Mouse (Mus musculus): ENCODE data around the gene Rbp1.

The Rbp1 gene

DNA sequence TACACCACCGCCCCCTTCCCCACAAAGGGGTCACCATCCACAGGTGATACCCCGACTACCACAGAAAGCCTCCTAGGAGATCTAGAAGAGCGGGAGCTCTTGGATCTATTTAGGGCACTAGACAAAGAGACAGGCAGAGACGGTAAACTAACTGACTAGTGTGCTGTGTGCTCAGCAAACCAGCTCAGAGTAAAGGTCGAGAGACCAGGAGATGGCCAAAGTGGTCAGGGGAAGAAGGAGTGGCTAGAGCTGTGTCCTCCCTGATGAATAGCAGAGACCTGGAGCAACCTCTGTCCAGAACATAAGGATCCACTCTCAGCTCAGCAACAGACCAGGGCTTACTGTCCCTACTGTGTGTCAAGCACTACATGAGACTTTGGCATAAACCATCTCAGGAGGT lies at the start of gene Rbp1:
TSS of gene Rbp1 (plus strand) at position 306 of the 400 bp plus-strand sequence.
- DNase-seq: no peak

DNA sequence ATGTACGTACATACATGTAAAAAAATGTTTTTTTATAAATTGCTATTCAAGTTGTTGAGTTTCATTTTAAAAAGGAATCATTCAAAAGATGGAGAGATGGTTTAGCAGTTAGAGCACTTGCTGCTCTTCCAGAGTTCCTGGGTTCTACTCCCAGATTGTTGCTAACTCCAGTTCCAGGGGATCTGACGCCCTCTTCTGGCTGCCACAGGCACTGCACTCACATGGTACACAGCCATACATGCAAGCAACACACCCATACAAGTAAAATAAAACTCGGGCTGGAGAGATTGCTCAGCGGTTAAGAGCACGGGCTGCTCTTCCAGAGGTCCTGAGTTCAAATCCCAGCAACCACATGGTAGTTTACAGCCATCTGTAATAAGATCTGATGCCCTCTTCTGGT lies 49.4 kb upstream of the Rbp1 start:
- no peak for DNase-seq

- DNase-seq: no peak
Measured at GRCm38 (mm10) chr9:98374897-98375296, 47.9 kb upstream of the Rbp1 start.

GRCm38 (mm10) chr9:98375329-98376170 lies 47.2 kb upstream of the Rbp1 start:
- DNase-seq: no peak

DNA sequence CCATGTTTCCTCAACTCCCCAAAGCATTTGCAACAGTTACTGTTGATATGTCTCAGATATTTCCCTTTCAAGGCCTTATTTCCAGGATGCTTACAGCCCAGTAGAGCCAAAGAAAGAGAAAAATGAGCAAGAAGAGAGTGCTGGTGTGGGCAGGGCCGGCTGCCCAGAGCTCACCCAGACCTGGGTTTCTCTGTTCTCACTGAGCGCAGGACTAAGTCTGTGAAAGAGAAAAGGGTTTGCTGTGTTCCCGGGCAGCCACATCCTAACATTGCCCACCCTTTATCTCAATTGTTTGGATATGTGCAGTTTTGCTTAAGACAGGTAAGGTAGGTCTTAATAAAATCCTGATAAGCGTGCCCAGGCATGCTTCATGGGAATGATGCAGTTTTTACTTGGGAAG lies 43.0 kb upstream of the Rbp1 start:
- DNase-seq: no peak

GRCm38 (mm10) chr9:98380593-98380992 lies 42.2 kb upstream of the Rbp1 start:
- no peak for DNase-seq

- no peak for DNase-seq
Measured at GRCm38 (mm10) chr9:98387741-98388632, 34.8 kb upstream of the Rbp1 start.

DNA sequence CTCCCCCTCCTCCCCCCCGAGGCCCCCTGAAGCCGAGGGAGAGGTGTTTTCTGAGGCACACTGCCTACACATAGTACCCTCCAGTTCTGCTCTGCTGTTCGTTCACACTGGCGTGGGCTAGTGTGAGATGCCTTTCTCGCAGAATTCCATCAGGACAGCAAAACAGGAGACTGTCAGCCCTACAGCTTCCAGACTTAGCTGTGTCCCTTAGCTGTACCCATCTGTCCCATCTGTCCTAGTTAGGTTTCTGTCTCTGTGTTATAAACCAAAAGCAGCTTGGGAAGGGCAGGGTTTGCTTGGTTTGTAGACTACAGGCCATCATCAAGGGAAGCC lies 34.2 kb upstream of the Rbp1 start:
- DNase-seq: peak; percentile 58

- DNase-seq: no peak
Measured at GRCm38 (mm10) chr9:98393496-98393895, 29.3 kb upstream of the Rbp1 start.

- DNase-seq: no peak
Measured at GRCm38 (mm10) chr9:98397211-98397610, 25.6 kb upstream of the Rbp1 start.

DNA sequence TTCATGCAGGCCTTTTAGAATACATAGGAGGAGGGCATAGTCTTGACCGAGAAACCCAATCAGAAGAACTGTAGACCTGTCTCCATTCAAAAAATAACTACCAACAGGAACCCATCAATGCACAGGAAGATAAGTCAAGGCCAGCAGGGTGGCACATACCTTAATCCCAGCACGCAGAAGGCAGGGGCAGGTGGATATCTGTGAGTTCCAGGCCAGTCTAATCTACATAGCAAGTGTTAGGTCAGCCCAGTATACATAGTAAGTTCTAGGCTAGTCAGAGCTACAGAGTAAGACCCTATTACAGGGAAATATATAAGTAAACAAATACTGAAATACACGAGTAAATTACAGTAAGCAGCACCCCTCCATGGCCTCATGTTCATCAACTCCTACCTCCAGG lies 24.9 kb upstream of the Rbp1 start:
- DNase-seq: no peak

DNA sequence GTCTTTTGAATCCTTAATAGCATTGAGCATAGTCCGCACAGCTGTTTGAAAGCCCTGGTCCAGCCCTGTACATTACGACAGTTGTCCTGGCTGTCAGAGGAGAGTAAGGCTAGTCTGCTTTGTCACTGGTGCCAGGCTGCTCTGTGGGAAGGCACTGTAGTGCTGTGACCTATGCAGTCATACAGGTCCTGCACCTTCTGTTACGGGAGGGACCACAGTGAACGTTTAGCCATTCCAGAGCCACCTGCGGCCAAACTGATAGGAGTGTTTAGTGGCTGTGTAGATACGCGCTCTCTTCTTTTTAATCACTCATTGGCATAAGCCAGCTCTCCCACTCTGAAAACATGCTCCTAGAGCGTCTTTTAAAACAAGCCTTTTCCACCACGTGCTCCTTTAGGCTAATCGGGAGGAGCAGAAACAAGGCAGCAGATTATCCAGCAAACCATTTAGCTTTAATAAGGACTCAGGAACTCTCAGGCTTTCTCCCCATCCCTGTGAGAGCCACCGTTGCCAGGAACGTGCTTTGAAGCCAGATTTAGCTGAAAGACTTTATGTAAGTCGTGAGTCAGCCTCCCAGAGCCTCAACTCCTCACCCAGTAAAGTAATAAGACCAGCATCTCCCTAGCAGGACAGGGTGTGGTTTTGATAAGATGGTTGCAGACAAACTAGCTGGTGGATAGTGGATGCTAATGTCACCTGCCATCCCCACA lies 22.4 kb upstream of the Rbp1 start:
- peak; percentile 48 for DNase-seq

- no peak for DNase-seq
Measured at GRCm38 (mm10) chr9:98401611-98402010, 21.1 kb upstream of the Rbp1 start.

GRCm38 (mm10) chr9:98407771-98408170 lies 15.0 kb upstream of the Rbp1 start:
- no peak for DNase-seq

DNA sequence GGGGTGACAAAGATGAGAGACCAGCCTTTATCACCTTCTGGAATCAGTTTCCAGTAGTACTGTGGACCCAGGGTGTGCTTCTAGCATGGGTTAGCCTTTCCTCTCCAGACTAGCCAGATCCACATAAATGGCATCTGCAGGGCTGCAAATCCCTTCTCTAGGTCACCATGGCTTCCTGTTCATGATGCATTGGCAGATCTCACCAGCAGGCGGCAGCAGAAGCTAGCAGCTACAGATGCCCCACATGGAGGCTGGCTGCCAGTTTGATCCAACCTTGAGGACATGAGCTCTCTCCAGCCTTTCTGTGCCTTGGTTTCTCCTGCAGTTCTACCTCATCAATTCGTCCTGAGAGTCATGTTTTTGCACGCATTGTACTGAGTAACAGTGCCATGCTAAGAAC lies 13.6 kb upstream of the Rbp1 start:
- DNase-seq: peak; percentile 49

DNA sequence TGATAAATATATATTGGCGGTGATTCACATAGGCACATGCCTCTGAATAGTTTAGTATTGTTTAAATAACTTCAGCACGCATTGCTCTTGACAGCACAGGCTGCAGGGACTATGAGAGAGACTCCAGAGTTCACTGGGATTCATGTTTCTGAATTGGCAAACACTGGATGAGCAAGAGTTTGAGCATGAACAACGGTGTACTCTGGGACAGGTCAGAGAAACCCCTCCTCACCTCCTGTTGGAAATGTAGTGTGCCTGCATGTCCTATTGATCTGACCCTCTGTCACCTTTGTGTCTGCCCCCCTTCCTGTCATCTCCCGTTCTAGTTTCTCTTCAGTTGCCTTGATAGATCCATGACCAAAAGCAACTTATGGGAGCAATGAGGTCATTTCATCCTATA lies 7.3 kb upstream of the Rbp1 start:
- DNase-seq: no peak

GRCm38 (mm10) chr9:98417919-98418318 lies 4.8 kb upstream of the Rbp1 start:
- no peak for DNase-seq

DNA sequence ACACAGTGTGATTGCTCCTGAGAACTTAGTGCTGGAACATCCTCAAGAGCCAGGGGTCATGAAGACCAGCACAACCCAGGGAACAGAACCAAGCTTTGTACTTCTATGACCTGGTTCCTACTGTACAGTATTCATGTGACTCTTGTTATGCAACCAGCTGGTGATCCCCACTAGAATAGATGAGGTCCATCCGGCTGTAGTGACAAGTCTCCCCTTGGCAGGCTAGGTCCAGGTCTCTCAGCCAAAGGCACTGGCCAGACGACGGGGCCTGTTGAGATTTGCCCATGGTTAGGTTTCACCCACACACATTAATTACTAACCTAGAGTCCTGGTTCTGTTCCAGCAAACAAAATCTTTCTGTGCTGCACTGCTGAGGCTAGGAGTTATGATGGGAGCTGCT lies 4.4 kb upstream of the Rbp1 start:
- DNase-seq: no peak

GRCm38 (mm10) chr9:98420666-98421065 lies 2.1 kb upstream of the Rbp1 start:
- no peak for DNase-seq

DNA sequence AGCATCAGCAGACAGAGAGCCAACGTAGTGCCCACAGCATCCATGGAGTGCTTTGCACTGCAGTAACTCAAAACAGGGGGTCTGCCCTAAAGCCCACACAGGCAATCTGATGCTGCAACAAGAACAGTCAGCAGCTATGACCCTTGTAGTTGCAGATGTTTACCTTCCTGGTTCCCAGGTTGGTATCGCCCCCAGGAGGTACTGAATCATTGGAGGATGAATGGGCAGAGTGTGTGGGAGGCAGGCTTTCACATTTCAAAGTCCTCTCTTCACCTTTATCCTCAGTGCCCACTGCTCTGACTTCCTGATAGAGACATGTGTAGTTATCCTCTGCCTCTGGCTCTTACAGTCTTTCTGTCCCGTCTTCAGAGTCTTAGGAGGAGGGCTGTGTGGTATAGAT lies 858 bp upstream of the Rbp1 start:
- no peak for DNase-seq

- no peak for DNase-seq
Measured at GRCm38 (mm10) chr9:98423691-98424090, 930 bp downstream of the Rbp1 start.

- no peak for DNase-seq
Measured at GRCm38 (mm10) chr9:98424291-98424690, 1.5 kb downstream of the Rbp1 start.

DNA sequence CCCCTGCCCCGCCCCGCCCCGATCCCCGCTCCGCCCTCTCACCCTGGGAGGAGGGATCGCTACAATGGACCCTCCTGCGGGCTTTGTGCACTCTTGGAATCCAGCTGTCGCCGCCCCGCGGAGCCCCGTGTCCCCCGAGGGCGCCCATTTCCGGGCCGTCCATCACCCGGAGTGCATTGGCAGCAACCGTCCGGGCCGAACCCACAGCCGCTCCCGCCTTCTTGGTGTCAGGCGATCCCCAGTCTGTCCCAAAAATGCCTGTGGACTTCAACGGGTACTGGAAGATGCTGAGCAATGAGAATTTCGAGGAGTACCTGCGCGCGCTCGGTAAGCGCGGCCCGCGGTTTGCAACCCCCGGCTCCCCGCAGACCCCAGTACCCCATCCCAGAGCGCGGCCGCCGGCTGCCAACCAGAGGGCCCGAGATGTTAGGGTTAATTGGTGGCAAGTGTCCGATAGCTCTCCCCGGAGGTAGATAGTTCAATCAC lies 2.0 kb downstream of the Rbp1 start:
- no peak for DNase-seq

Data from layer of hippocampus, adult 9-11 months (tissue).